Mouse (Mus musculus) ES-Bruce4 (cell line): ENCODE data around the gene Foxf1. TPM values are rescaled to one million over a fixed set of nuclear protein-coding genes. Genes with fewer than 3 reads are reported as not detected.

ENCODE experiments used
- H3K27ac ChIP-seq: 2 replicates; pipeline ENCODE4 v1.5.1; 2012; ENCODE audit warnings: low read length, inconsistent platforms; ENCODE audit not compliant: insufficient read depth
- H3K27me3 ChIP-seq: 2 replicates; pipeline ENCODE4 v1.6.1; 2012; ENCODE audit warnings: mild to moderate bottlenecking, low read length, inconsistent platforms; ENCODE audit not compliant: control insufficient read depth, poor library complexity, insufficient read depth, severe bottlenecking
- H3K36me3 ChIP-seq: 2 replicates; pipeline ENCODE4 v1.6.1; 2012; ENCODE audit warnings: inconsistent platforms, mild to moderate bottlenecking, low read length, moderate library complexity; ENCODE audit not compliant: control insufficient read depth, poor library complexity, insufficient read depth, severe bottlenecking
- H3K4me1 ChIP-seq: one replicate; pipeline ENCODE4 v1.8.1; 2011; ENCODE audit warnings: low read length; ENCODE audit not compliant: control insufficient read depth, insufficient read depth
- H3K4me3 ChIP-seq: 2 replicates; pipeline ENCODE4 v1.5.1; 2011; ENCODE audit warnings: low read depth, mild to moderate bottlenecking, low read length
- H3K9ac ChIP-seq: 2 replicates; pipeline ENCODE4 v1.6.1; 2012; ENCODE audit warnings: low read depth, mild to moderate bottlenecking, inconsistent platforms; ENCODE audit not compliant: poor library complexity, severe bottlenecking
- H3K9me3 ChIP-seq: replicated peaks from 2 replicates; pipeline ENCODE4 v1.6.1; 2012; ENCODE audit warnings: mild to moderate bottlenecking, low read length, inconsistent platforms; ENCODE audit not compliant: control insufficient read depth, poor library complexity, insufficient read depth, severe bottlenecking
- CTCF ChIP-seq: IDR thresholded peaks from one replicate; pipeline ENCODE4 v1.8.1; 2011; ENCODE audit warnings: low read depth, low read length
- EP300 ChIP-seq: IDR thresholded peaks from 2 replicates; pipeline ENCODE4 v1.6.1; 2011; ENCODE audit warnings: low read depth, low read length; ENCODE audit not compliant: insufficient read depth
- POLR2A ChIP-seq: IDR thresholded peaks from one replicate; pipeline ENCODE4 v1.8.1; 2011; ENCODE audit warnings: low read length; ENCODE audit not compliant: insufficient read depth
- polyA plus RNA-seq: library from polyadenylated mRNA; stranded (reverse); fragments of >200 nt; gene quantifications from 2 replicates; pipeline ENCODE4 v1.2.4, GENCODE M21; 2011; ENCODE audit warnings: low read depth; ENCODE audit not compliant: missing spikeins, insufficient read depth, insufficient read length

The Foxf1 gene
- polyA plus RNA-seq, 1 experiment, result 0.33 TPM

- Histone ChIP-seq H3K4me1 (no peaks in the 10 kb centered on the region), H3K9me3 (no peaks in the 10 kb centered on the region), H3K36me3 (no peaks in the 10 kb centered on the region), H3K4me3 (peak within 1 kb of the TSS; percentile 66), H3K9ac (peak within 1 kb of the TSS; percentile 85), H3K27me3 (peaks cover 57% of the 10 kb centered on the region), H3K27ac (no peak within 1 kb of the TSS)
- TF ChIP-seq CTCF (no peak), POLR2A (no peak), EP300 (no peak)
Measured at GRCm38 (mm10) chr8:121115948-121116347, 31.8 kb downstream of the Foxf1 start, which contains the start of gene Foxc2. Gene Foxc2 (plus strand): TSS chr8:121116171.

- H3K9ac ChIP-seq, result peak overlapping the region; percentile 85
- H3K27me3 ChIP-seq, result peaks cover 59% of the 10 kb centered on the region
- H3K27ac ChIP-seq, result no peak overlapping the region
- H3K9me3 ChIP-seq, result no peaks in the 10 kb centered on the region
- TF ChIP-seq EP300, result no peak
- TF ChIP-seq POLR2A, result no peak
- TF ChIP-seq CTCF, result no peak
- H3K4me3 ChIP-seq, result peak overlapping the region; percentile 66
- no peaks in the 10 kb centered on the region for H3K36me3 ChIP-seq
- no peaks in the 10 kb centered on the region for H3K4me1 ChIP-seq
Measured at GRCm38 (mm10) chr8:121116591-121117185, 32.5 kb downstream of the Foxf1 start.

GRCm38 (mm10) chr8:121117186-121117651, 33.0 kb downstream of the Foxf1 start:
- no peak overlapping the region for H3K27ac ChIP-seq
- peak overlapping the region; percentile 85 for H3K9ac ChIP-seq
- no peaks in the 10 kb centered on the region for H3K9me3 ChIP-seq
- peak overlapping the region; percentile 66 for H3K4me3 ChIP-seq
- H3K36me3 ChIP-seq, result no peaks in the 10 kb centered on the region
- peaks cover 59% of the 10 kb centered on the region for H3K27me3 ChIP-seq
- no peaks in the 10 kb centered on the region for H3K4me1 ChIP-seq
- TF ChIP-seq CTCF (no peak), POLR2A (no peak), EP300 (no peak)

GRCm38 (mm10) chr8:121117906-121118305, 33.7 kb downstream of the Foxf1 start:
- H3K9ac ChIP-seq, result peak overlapping the region; percentile 85
- H3K27me3 ChIP-seq, result peaks cover 59% of the 10 kb centered on the region
- TF ChIP-seq EP300 (no peak), POLR2A (no peak), CTCF (no peak)
- no peaks in the 10 kb centered on the region for H3K36me3 ChIP-seq
- H3K27ac ChIP-seq, result no peak overlapping the region
- H3K4me1 ChIP-seq, result no peaks in the 10 kb centered on the region
- peaks cover 3% of the 10 kb centered on the region; the same call in 1 of the 2 replicates for H3K9me3 ChIP-seq
- H3K4me3 ChIP-seq, result no peak overlapping the region

GRCm38 (mm10) chr8:121118634-121119420, 34.6 kb downstream of the Foxf1 start:
- Histone ChIP-seq H3K9ac (no peak overlapping the region), H3K27ac (no peak overlapping the region), H3K9me3 (peaks cover 6% of the 10 kb centered on the region; the same call in 1 of the 2 replicates), H3K36me3 (no peaks in the 10 kb centered on the region), H3K4me3 (no peak overlapping the region), H3K4me1 (no peaks in the 10 kb centered on the region), H3K27me3 (peaks cover 61% of the 10 kb centered on the region)
- no peak for TF ChIP-seq EP300
- TF ChIP-seq POLR2A, result no peak
- TF ChIP-seq CTCF, result no peak
